Mouse (Mus musculus): ENCODE measurements around the gene Oaf. TPM values are rescaled to one million over a fixed set of nuclear protein-coding genes. Genes with fewer than 3 reads are reported as not detected.

Oaf gene
- total and polyA plus RNA-seq, 3 experiments: not detected

DNA sequence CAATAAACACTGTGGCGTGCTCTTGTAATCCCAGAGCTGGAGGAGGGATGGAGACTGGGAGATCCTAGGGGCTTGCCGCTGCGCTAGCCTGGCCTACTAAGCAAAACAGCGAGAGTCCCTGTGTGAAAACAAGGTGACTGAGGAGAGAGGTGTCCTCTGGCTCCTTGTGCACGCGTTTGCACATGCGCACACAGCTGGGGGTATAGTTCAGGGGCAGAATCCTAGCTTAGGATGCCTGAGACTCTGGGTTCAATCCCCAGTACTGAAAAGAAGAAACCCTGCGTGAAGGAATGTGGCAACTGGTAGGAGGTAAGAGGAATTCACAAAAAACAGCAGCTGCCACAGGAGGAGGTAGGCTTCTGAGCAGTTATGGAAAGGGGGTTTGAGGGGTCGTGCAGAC lies 45.7 kb downstream of the Oaf start:
- no peak for DNase-seq (ENCODE audit: extremely low read depth)
- Histone ChIP-seq H3K79me2 (replicated peaks; ENCODE audit: control insufficient read depth, extremely low read depth, insufficient read depth, poor library complexity, severe bottlenecking) (no peaks in the 10 kb centered on the region), H3K4me2 (ENCODE audit: insufficient read depth, low read depth, poor library complexity, severe bottlenecking) (no peak overlapping the region), H3K27ac (ENCODE audit: insufficient read depth, low read depth) (no peak overlapping the region), H3K4me3 (replicated peaks in 1 of 3; ENCODE audit: low read depth in 2 of 3, low read length in 2 of 3, poor library complexity in 1 of 3) (no peak overlapping the region), H3K4me1 (ENCODE audit: control insufficient read depth in 1 of 2, insufficient read depth in 2 of 2) (peaks cover under 1 to 7% of the 10 kb centered on the region in 2 experiments), H3K9ac (ENCODE audit: insufficient read depth, low read depth) (no peak overlapping the region), H3K9me3 (replicated peaks; ENCODE audit: low read length) (no peaks in the 10 kb centered on the region), H3K36me3 (replicated peaks in 1 of 2; ENCODE audit: control insufficient read depth in 1 of 2, insufficient read depth in 1 of 2, low read length in 1 of 2) (no peaks in the 10 kb centered on the region), H3K27me3 (replicated peaks) (peaks cover 78% of the 10 kb centered on the region)
- in situ Hi-C loops (cut with MboI; ENCODE audit: low pct_ligation_motif_present, low pct_unique_long_range_greater_than_20kb, low sequenced_read_pairs): no loop called here
- TF ChIP-seq POLR2AphosphoS2 (IDR thresholded peaks at IDR 0.05; ENCODE audit: low read depth, low read length) (no peak), SMC3 (IDR thresholded peaks at IDR 0.05; ENCODE audit: low read depth, low read length) (no peak), BHLHE40 (IDR thresholded peaks at IDR 0.05; ENCODE audit: low read depth, low read length) (no peak), KAT2A (IDR thresholded peaks at IDR 0.05; ENCODE audit: insufficient replicate concordance, low read length) (no peak), ZMIZ1 (IDR thresholded peaks at IDR 0.05; ENCODE audit: low read depth, low read length) (no peak), MAX (IDR thresholded peaks at IDR 0.05; ENCODE audit: low read length) (no peak), NELFE (IDR thresholded peaks at IDR 0.05; ENCODE audit: low read depth, low read length) (no peak), TBP (conservative IDR thresholded peaks at IDR 0.05; ENCODE audit: low read depth, low read length) (no peak), GABPA (IDR thresholded peaks at IDR 0.05; ENCODE audit: insufficient replicate concordance, low read depth, low read length) (no peak), USF1 (IDR thresholded peaks at IDR 0.05; ENCODE audit: low read depth, low read length) (no peak), CTCF (conservative IDR thresholded peaks at IDR 0.05 in 1 of 2, IDR thresholded peaks at IDR 0.05 in 1 of 2; ENCODE audit: low read depth in 2 of 2, low read length in 2 of 2) (no peak), MAFK (IDR thresholded peaks at IDR 0.05; ENCODE audit: insufficient replicate concordance, low read length) (no peak), ZC3H11A (IDR thresholded peaks at IDR 0.05; ENCODE audit: low read depth, low read length) (no peak), JUN (IDR thresholded peaks at IDR 0.05; ENCODE audit: insufficient read depth, low read depth, low read length) (no peak), CHD1 (IDR thresholded peaks at IDR 0.05; ENCODE audit: low read depth, low read length) (no peak), TCF12 (IDR thresholded peaks at IDR 0.05; ENCODE audit: low read depth, low read length) (no peak), IRF4 (IDR thresholded peaks at IDR 0.05; ENCODE audit: low read depth, low read length) (no peak), PAX5 (IDR thresholded peaks at IDR 0.05; ENCODE audit: low read length) (no peak), JUND (conservative IDR thresholded peaks at IDR 0.05; ENCODE audit: low read depth, low read length) (no peak)
- dilution Hi-C loops (cut with MboI; ENCODE audit: extremely low pct_ligation_motif_present, extremely low pct_unique_long_range_greater_than_20kb, low sequenced_read_pairs): no loop called here

- Histone ChIP-seq H3K79me2 (replicated peaks; ENCODE audit: control insufficient read depth, extremely low read depth, insufficient read depth, poor library complexity, severe bottlenecking) (no peaks in the 10 kb centered on the region), H3K9me3 (replicated peaks; ENCODE audit: low read length) (no peaks in the 10 kb centered on the region), H3K36me3 (replicated peaks in 1 of 2; ENCODE audit: control insufficient read depth in 1 of 2, insufficient read depth in 1 of 2, low read length in 1 of 2) (no peaks in the 10 kb centered on the region), H3K9ac (ENCODE audit: insufficient read depth, low read depth) (no peak overlapping the region), H3K27ac (ENCODE audit: insufficient read depth, low read depth) (no peak overlapping the region), H3K4me2 (ENCODE audit: insufficient read depth, low read depth, poor library complexity, severe bottlenecking) (no peak overlapping the region), H3K27me3 (replicated peaks) (peaks cover 66% of the 10 kb centered on the region), H3K4me3 (replicated peaks in 1 of 3; ENCODE audit: low read depth in 2 of 3, low read length in 2 of 3, poor library complexity in 1 of 3) (no peak overlapping the region), H3K4me1 (ENCODE audit: control insufficient read depth in 1 of 2, insufficient read depth in 2 of 2) (peaks cover 2 to 19% of the 10 kb centered on the region in 2 experiments)
- dilution Hi-C loops (cut with MboI; ENCODE audit: extremely low pct_ligation_motif_present, extremely low pct_unique_long_range_greater_than_20kb, low sequenced_read_pairs) (no loop called here), in situ Hi-C loops (cut with MboI; ENCODE audit: low pct_ligation_motif_present, low pct_unique_long_range_greater_than_20kb, low sequenced_read_pairs) (no loop called here)
- no peak for TF ChIP-seq TCF12 (IDR thresholded peaks at IDR 0.05; ENCODE audit: low read depth, low read length)
- no peak for TF ChIP-seq ZC3H11A (IDR thresholded peaks at IDR 0.05; ENCODE audit: low read depth, low read length)
- TF ChIP-seq ZNF384 (IDR thresholded peaks at IDR 0.05; ENCODE audit: low read depth, low read length): no peak
- TF ChIP-seq CTCF (conservative IDR thresholded peaks at IDR 0.05 in 1 of 2, IDR thresholded peaks at IDR 0.05 in 1 of 2; ENCODE audit: low read depth in 2 of 2, low read length in 2 of 2): no peak
- TF ChIP-seq POLR2A (IDR thresholded peaks at IDR 0.05; ENCODE audit: low read depth, low read length): no peak
- TF ChIP-seq CHD2 (IDR thresholded peaks at IDR 0.05; ENCODE audit: low read length): no peak
- no peak for TF ChIP-seq ELF1 (IDR thresholded peaks at IDR 0.05; ENCODE audit: low read depth, low read length)
- no peak for TF ChIP-seq JUND (conservative IDR thresholded peaks at IDR 0.05; ENCODE audit: low read depth, low read length)
- no peak for TF ChIP-seq KAT2A (IDR thresholded peaks at IDR 0.05; ENCODE audit: insufficient replicate concordance, low read length)
- TF ChIP-seq ETS1 (conservative IDR thresholded peaks at IDR 0.05; ENCODE audit: low read depth, low read length): no peak
- TF ChIP-seq E2F4 (IDR thresholded peaks at IDR 0.05; ENCODE audit: insufficient replicate concordance, low read depth, low read length): no peak
- no peak for TF ChIP-seq MEF2A (IDR thresholded peaks at IDR 0.05; ENCODE audit: borderline replicate concordance, low read depth, low read length)
- no peak for TF ChIP-seq GABPA (IDR thresholded peaks at IDR 0.05; ENCODE audit: insufficient replicate concordance, low read depth, low read length)
- no peak for DNase-seq (ENCODE audit: extremely low read depth)
Measured at GRCm38 (mm10) chr9:43191561-43191960, 48.1 kb downstream of the Oaf start.

Data from CH12.LX (cell line).